Mouse (Mus musculus): ENCODE measurements at regions not wholly inside any gene's neighbourhood (a gene's known extent, or its start where the extent isn't known, plus 50 kb on each side); places are given as distances from the start of the nearest gene placed in this dataset.
"Not testable (repeated sequence)": the region's sequence is repeated elsewhere in the genome, so short reads cannot be mapped to it uniquely, and the experiment has no call there.

DNA sequence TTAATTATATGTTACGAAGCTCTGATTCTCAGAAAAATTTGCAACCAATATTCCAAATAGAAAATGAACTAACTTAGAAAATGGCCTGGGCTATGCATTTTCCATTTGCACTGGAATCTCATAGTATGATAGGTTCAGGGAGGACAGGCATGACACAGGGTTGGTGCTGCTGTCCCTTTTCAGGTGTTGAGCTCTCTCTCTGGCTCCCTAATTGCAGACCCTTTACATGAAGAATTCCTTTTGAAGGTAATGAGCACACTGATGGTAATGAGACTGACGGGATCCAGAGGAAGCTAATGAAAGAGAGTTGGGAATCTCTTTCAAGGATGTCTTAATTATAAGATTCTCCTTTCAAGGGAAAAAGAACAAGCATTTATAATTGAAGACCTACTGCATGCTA lies 87.6 kb downstream of the Serpinb8 start:
- DNase-seq: no peak

GRCm38 (mm10) chr1:107696858-107697257 lies 107.1 kb downstream of the Serpinb8 start:
- DNase-seq: no peak

GRCm38 (mm10) chr1:107706108-107706548 lies 116.3 kb downstream of the Serpinb8 start:
- DNase-seq: no peak

DNA sequence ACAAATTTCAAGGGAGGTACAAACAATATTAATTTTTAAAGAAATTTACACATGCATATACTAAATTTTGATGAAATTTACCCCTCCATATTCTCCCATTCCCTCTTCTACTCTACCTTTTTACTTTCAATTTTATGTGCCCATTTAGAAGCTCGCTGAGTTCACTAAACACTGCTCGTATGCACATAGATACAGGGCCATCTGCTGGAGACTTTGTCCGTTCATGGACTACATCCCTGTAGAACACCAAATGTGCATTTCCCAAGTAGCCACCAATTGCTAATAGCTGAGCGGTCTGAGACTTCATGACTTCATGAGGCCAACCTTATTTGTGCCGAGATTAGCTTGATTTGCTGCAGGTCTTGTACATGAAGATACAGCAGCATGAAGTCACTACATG lies 118.8 kb downstream of the Serpinb8 start:
- DNase-seq: no peak

GRCm38 (mm10) chr1:107714869-107715268 lies 125.1 kb downstream of the Serpinb8 start:
- DNase-seq: no peak

DNA sequence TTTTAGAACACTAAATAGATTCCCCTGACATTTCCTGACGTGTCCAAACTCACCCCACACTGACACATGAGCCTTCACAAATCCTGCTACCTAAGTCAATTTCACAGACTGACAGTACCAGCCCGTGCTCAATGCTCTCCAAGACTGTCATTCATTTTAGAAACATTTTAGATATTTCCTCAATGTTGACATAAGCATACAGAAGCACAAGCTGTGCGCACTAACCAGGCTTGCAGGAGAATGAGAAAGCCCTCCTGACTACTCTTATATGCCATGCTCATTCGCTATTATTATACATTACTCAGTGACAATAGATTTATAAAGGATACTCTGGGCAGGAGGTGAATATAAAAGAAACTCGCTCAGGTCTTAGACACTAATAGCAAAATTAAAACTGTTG lies 129.5 kb downstream of the Serpinb8 start:
- DNase-seq: no peak

DNA sequence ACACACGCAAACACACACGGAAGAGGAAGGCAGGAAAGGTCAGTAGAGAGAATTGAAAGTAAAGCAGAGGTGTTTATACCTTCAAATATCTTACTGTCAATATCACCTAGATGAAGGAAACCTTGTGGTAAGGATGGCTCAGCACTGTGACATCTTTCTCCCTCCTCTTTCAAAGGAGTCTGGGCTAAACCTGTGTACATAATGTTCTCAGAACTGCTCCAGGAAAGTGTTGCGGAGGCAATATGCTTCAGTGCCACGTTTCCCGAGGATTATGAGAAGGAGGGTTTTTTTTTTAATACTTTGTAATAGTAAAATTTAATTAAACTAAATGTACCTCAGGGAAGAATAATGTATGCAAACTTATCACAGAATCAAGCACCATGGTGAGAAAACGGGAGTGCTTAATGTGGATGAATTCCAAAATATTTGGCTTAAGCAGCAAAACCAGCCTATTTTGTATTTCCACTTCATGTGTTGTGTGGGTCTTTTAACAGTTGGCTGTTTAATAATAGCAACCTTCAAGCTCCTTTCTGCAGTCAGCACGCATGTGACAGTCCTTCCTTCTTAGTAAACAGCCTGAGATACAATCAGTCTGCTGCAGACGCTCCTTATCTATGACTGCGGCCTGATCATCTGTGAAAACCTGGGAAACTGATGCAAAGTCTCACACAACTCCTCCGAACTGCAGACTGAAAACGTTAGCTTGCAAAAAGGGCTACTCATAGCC lies 138.5 kb downstream of the Serpinb8 start:
- no peak for DNase-seq

DNA sequence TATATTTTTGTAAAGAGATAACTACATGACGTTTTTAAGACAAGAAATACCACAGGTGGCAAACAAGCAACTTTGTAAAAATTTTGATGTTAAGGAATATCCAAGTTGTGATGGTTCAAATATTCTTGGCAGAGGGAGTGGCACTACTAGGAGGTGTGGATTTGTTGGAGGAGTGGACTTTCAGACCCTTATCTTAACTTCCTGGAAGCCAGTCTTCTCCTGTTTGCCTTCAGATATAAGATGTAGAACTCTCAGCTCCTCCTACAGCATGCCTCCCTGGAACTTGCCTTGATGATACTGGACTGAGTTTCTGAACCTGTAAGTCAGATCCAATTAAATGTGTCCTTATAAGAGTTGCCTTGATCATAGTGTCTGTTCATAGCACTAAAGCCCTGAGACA lies 175.5 kb downstream of the Serpinb8 start:
- DNase-seq: no peak

- DNase-seq: no peak
These were observed 177.6 kb downstream of the Serpinb8 start for GRCm38 (mm10) chr1:107767198-107767947.

- no peak for DNase-seq
These were observed 183.2 kb downstream of the Serpinb8 start for GRCm38 (mm10) chr1:107772967-107773366.

DNA sequence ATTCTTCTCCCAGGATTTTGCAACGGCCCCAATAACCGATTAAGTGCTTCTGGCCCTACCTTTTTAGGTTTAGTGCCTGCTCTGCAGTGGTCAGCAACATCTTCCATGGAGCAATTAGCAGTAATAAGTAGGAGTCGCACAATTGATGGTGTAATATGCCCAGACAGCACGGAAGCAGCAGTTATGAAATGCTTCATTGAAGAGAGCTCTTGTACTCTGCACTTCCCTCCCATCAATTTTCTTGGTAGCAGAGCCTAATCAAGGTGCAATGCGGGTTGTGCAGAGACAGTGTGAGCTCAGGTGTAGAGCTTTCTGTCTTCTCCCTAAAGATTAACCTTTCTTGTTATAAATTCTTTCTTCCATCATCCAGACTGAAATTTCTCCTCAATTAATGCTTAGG lies 193.3 kb downstream of the Serpinb8 start:
- no peak for DNase-seq

- DNase-seq: no peak
These were observed 216.0 kb downstream of the Serpinb8 start for GRCm38 (mm10) chr1:107805823-107806222.

DNA sequence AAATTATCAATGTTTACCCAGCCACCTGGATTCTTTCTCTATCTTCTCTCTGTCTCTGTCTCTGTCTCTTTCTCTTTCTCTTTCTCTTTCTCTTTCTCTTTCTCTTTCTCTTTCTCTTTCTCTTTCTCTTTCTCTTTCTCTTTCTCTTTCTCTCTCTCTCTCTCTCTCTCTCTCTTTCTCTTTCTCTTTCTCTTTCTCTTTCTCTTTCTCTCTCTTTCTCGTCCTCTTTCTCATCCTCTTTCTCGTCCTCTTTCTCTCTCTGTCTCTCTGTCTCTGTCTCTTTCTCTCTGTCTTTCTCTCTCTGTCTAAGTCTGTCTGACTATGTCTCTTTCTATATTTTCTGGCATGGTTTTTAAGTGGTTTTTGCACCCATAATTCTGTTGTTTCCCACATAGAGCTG lies 217.6 kb downstream of the Serpinb8 start:
- not testable (repeated sequence) for DNase-seq

DNA sequence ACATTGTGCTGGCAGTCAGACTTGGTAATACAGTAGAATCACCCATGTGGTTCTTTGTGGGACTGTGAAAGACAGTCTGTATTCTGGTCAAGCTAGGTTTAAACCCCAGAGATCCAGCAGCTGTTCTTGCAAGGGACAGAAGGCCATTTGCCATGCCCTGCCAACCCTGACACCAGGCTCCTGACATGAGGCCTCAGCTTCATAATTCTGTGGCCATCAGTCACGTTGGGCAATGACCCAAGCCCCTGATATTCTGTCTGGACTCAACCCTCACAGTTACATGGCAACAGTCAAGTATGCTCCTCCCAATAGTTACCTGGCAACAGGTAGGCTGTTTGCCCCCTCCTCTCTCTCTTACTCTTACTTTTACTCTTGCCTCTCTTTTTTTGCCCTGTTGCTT lies 221.3 kb downstream of the Serpinb8 start:
- DNase-seq: no peak

DNA sequence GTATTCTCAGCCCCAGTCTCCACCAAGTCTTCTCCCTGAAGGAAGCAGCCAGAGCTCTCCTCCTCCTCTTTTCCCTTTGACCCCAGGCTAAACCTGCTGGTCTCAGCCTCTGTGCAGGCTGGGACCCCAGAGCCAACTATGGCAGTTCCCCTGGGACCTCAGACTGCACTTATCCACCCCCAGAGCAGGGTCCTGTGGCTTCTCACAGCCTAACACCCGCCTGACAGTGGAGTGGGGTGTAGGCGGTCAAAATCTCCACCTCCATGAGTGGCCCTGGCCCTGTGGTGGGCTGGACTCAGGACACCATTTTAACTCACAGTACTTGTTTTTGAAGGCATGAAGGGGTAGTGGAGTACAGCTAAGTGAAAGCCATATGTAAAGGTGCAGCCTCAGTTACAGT lies 222.1 kb downstream of the Serpinb8 start:
- no peak for DNase-seq

DNA sequence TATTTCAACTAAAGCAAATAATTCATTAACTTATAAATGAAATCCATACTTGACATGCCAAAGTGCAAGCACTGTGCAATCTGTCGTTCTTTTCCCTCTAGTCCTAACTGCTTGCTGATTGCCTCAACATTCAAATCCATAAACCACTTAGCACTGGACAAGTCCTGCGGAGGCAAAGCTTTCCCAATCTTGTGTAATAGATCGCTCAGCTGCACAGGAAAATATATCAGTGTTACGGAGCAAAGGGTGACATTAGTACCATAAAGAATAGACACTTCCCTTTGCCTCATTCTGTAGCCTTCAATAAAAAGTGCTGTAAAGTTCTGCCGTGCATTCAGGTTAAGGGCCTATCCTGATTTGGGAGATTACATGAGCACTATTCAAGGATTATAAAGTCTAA lies 248.1 kb downstream of the Serpinb8 start:
- no peak for DNase-seq

DNA sequence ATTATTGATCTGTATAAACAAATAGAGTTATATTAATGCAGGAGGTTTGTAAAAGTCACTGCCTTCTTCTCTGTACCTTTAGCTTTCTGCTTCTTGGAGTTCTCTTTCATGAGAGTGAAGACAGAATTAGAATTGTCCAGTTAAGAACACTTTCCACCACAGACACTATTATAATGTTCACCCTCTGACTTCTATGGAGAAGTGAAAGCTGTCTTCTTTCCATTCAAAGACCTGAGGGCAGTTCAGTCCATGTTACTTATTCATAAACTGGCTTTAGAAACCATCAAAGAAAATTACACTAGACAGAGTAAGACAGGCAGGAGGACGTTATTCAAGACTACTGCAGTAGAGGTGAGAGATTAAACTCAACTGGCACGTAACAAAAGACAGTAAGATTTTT lies 262.6 kb downstream of the Serpinb8 start:
- no peak for DNase-seq

DNA sequence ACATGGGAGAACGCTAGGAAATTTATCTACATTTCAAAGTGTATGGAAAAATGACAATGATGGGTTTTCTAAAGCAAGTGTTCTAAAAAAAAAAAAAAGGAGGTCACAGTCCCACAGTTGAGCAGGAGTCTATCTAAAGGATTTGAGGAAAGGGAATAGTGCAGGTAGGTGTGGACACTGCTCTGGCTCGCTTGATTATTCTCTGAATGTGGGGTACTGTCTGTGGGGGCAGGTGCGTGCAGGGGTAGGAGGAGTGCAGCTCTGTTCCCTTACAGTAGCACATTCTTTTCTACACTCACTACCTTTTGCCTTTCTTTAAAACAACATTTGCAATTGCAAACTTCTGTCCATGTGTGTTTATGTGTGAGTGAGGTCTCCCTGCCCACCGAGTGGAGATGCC lies 263.2 kb downstream of the Serpinb8 start:
- no peak for DNase-seq

- no peak for DNase-seq
These were observed 308.1 kb downstream of the Serpinb8 start for GRCm38 (mm10) chr1:107897743-107898437.

- no peak for DNase-seq
These were observed 309.5 kb downstream of the Serpinb8 start for GRCm38 (mm10) chr1:107899261-107899660.

DNA sequence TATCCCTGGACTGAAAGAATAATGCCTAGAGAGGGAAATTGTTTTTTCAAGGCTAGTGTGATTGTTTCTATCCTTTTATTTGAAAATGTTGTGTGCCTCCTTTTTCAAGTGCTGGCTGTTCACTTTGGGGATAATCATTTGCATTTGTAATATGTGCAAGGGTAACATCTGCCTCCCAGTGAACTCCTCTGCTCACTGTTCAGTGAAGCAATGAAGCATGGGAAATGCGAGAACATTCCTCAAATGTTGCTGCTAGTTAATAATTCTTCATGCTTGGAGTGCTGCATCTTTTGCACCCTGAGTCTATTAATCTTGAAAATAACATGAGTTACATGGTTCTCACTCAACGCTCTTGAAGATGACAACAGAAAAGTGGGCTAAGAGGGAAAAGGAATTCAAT lies 310.6 kb downstream of the Serpinb8 start:
- DNase-seq: no peak

GRCm38 (mm10) chr1:107900913-107901312 lies 311.1 kb downstream of the Serpinb8 start:
- no peak for DNase-seq

- DNase-seq: no peak
These were observed 318.6 kb downstream of the Serpinb8 start for GRCm38 (mm10) chr1:107908236-107909063.
